Mouse (Mus musculus): ENCODE measurements around the gene Ercc1. TPM values are rescaled to one million over a fixed set of nuclear protein-coding genes. Genes with fewer than 3 reads are reported as not detected.

Ercc1 gene
- polyA plus RNA-seq, 1 experiment: not detected

GRCm38 (mm10) chr7:19307739-19308453, 36.7 kb upstream of the Ercc1 start:
- 2% methylated on average over 18 of the region's 18 CpGs for WGBS
- no peak for TF ChIP-seq POLR2A (IDR thresholded peaks at IDR 0.05; ENCODE audit: insufficient read depth, low read depth, low read length)
- no peak for TF ChIP-seq CTCF (IDR thresholded peaks at IDR 0.05; ENCODE audit: insufficient read depth, low read depth, low read length)
- peaks cover 37% of the 10 kb centered on the region for H3K4me1 ChIP-seq (ENCODE audit: control insufficient read depth, insufficient read depth, low read length)
- peak overlapping the region; percentile 53 for H3K4me3 ChIP-seq (ENCODE audit: insufficient read depth, low read depth, low read length)
- peak overlapping the region; percentile 92 for H3K27ac ChIP-seq (ENCODE audit: insufficient read depth, low read depth, low read length)

GRCm38 (mm10) chr7:19308454-19309277, 35.9 kb upstream of the Ercc1 start:
- peak overlapping the region; percentile 53 for H3K4me3 ChIP-seq (ENCODE audit: insufficient read depth, low read depth, low read length)
- H3K4me1 ChIP-seq (ENCODE audit: control insufficient read depth, insufficient read depth, low read length): peaks cover 34% of the 10 kb centered on the region
- WGBS: under 1% methylated on average over 58 of the region's 58 CpGs
- peak overlapping the region; percentile 92 for H3K27ac ChIP-seq (ENCODE audit: insufficient read depth, low read depth, low read length)
- TF ChIP-seq CTCF (IDR thresholded peaks at IDR 0.05; ENCODE audit: insufficient read depth, low read depth, low read length) (no peak), POLR2A (IDR thresholded peaks at IDR 0.05; ENCODE audit: insufficient read depth, low read depth, low read length) (peak; percentile 42; the same call in 1 of the 2 replicates)

GRCm38 (mm10) chr7:19309278-19309883, 35.2 kb upstream of the Ercc1 start:
- Histone ChIP-seq H3K27ac (ENCODE audit: insufficient read depth, low read depth, low read length) (peak overlapping the region; percentile 56), H3K4me3 (ENCODE audit: insufficient read depth, low read depth, low read length) (peak overlapping the region; percentile 53), H3K4me1 (ENCODE audit: control insufficient read depth, insufficient read depth, low read length) (peaks cover 28% of the 10 kb centered on the region)
- WGBS: under 1% methylated on average over 48 of the region's 48 CpGs
- TF ChIP-seq POLR2A (IDR thresholded peaks at IDR 0.05; ENCODE audit: insufficient read depth, low read depth, low read length) (no peak), CTCF (IDR thresholded peaks at IDR 0.05; ENCODE audit: insufficient read depth, low read depth, low read length) (no peak)

GRCm38 (mm10) chr7:19309884-19310641, 34.5 kb upstream of the Ercc1 start, which contains the start of gene Fosb:
Fosb (minus strand) TSS chr7:19310051.
- WGBS: under 1% methylated on average over 49 of the region's 49 CpGs
- H3K4me1 ChIP-seq (ENCODE audit: control insufficient read depth, insufficient read depth, low read length): peaks cover 21% of the 10 kb centered on the region
- TF ChIP-seq POLR2A (IDR thresholded peaks at IDR 0.05; ENCODE audit: insufficient read depth, low read depth, low read length) (peak; percentile 26; the same call in 1 of the 2 replicates), CTCF (IDR thresholded peaks at IDR 0.05; ENCODE audit: insufficient read depth, low read depth, low read length) (peak; percentile 64; the same call in 1 of the 2 replicates)
- H3K27ac ChIP-seq (ENCODE audit: insufficient read depth, low read depth, low read length): peak within 1 kb of the TSS; percentile 91
- peak within 1 kb of the TSS; percentile 87 for H3K4me3 ChIP-seq (ENCODE audit: insufficient read depth, low read depth, low read length)

- H3K4me1 ChIP-seq (ENCODE audit: control insufficient read depth, insufficient read depth, low read length): peaks cover 14% of the 10 kb centered on the region
- H3K4me3 ChIP-seq (ENCODE audit: insufficient read depth, low read depth, low read length): no peak overlapping the region
- WGBS: 32% methylated on average over 4 of the region's 4 CpGs
- no peak for TF ChIP-seq CTCF (IDR thresholded peaks at IDR 0.05; ENCODE audit: insufficient read depth, low read depth, low read length)
- no peak for TF ChIP-seq POLR2A (IDR thresholded peaks at IDR 0.05; ENCODE audit: insufficient read depth, low read depth, low read length)
- H3K27ac ChIP-seq (ENCODE audit: insufficient read depth, low read depth, low read length): no peak overlapping the region
Measured at GRCm38 (mm10) chr7:19311991-19312390, 32.6 kb upstream of the Ercc1 start.

- 0 out of 2 replicates have a peak, but pooled peaks cover 6% of the 10 kb centered on the region for H3K4me1 ChIP-seq (ENCODE audit: control insufficient read depth, insufficient read depth, low read length)
- TF ChIP-seq CTCF (IDR thresholded peaks at IDR 0.05; ENCODE audit: insufficient read depth, low read depth, low read length) (no peak), POLR2A (IDR thresholded peaks at IDR 0.05; ENCODE audit: insufficient read depth, low read depth, low read length) (no peak)
- 44% methylated on average over 5 of the region's 5 CpGs for WGBS
Measured at GRCm38 (mm10) chr7:19314033-19314432, 30.5 kb upstream of the Ercc1 start.

GRCm38 (mm10) chr7:19316451-19317161, 28.0 kb upstream of the Ercc1 start:
- no peak overlapping the region for H3K4me3 ChIP-seq (ENCODE audit: insufficient read depth, low read depth, low read length)
- H3K27ac ChIP-seq (ENCODE audit: insufficient read depth, low read depth, low read length): no peak overlapping the region
- no peak for TF ChIP-seq POLR2A (IDR thresholded peaks at IDR 0.05; ENCODE audit: insufficient read depth, low read depth, low read length)
- no peak for TF ChIP-seq CTCF (IDR thresholded peaks at IDR 0.05; ENCODE audit: insufficient read depth, low read depth, low read length)
- peaks cover 7% of the 10 kb centered on the region for H3K4me1 ChIP-seq (ENCODE audit: control insufficient read depth, insufficient read depth, low read length)
- WGBS: 57% methylated on average over 14 of the region's 14 CpGs

More at GRCm38 (mm10) chr7:19314033-19314432, 30.5 kb upstream of the Ercc1 start:
- H3K27ac ChIP-seq (ENCODE audit: insufficient read depth, low read depth, low read length): no peak overlapping the region
- H3K4me3 ChIP-seq (ENCODE audit: insufficient read depth, low read depth, low read length): no peak overlapping the region

All from olfactory bulb, adult 2 months (tissue).